Mouse (Mus musculus): ENCODE data around the gene Cct8. TPM values are rescaled to one million over a fixed set of nuclear protein-coding genes. Genes with fewer than 3 reads are reported as not detected.
A peak's percentile ranks its signal among the peaks of the same experiment; 100 is the strongest.
"Not testable (repeated sequence)": the region's sequence is repeated elsewhere in the genome, so short reads cannot be mapped to it uniquely, and the experiment has no call there.

Cct8 gene
- total RNA-seq (2021) = 100 to 1,000 TPM; 154 to 165 TPM
- long read RNA-seq, experiment 1, transcript Cct8-201 (15 exons, 2,394 nt) = major isoform, 252 of 266 reads
- long read RNA-seq, experiment 1, partial matches to known transcripts = 7 of 266 reads
- long read RNA-seq, experiment 1, other reads (novel, unspliced or antisense) = 7 of 266 reads
- long read RNA-seq, experiment 2, transcript Cct8-201 (15 exons, 2,394 nt) = major isoform, 176 of 181 reads
- long read RNA-seq, experiment 2, partial matches to known transcripts = 3 of 181 reads
- long read RNA-seq, experiment 2, other reads (novel, unspliced or antisense) = 2 of 181 reads

DNA sequence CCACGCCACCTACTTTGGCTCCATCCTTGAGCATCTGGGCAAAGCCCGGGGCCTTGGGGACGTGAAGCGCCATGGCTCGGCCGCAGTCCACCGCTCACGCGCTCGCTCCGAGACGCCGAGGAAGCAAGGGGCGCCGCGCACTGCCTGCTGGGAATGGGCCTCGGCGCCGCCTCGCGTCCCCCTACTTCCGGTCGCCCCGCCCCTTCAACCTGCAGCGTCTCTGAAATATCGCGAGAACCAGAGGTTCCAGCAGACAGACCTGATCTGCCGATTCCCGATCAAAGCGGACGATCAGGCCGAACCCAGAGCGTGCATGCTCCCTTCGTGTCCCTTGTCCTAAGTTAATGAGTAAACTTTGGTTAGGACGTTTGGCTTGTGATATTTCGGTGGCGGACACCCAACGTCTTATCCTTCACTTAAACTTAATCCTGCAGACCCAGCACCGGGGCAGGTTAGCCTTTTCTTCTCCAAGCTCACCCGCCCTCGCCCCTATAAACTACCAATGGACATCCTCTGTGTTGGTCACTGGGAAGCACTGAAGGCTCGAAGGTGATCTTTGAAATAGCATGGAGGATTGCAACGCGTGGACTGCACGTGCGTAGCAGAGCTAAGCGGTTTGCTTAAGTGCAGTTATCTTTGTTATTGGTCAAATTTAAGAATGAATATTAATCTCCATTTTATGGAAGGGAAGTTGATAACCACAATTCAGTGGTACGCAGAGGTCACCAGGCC is at the start of gene Cct8:
Gene Cct8 (minus strand): TSS at position 158 of the 732 bp plus-strand sequence.
- DNase-seq = peak; percentile 96 to 97
- intact Hi-C loops (cut with DNase I) = no loop called here

DNA sequence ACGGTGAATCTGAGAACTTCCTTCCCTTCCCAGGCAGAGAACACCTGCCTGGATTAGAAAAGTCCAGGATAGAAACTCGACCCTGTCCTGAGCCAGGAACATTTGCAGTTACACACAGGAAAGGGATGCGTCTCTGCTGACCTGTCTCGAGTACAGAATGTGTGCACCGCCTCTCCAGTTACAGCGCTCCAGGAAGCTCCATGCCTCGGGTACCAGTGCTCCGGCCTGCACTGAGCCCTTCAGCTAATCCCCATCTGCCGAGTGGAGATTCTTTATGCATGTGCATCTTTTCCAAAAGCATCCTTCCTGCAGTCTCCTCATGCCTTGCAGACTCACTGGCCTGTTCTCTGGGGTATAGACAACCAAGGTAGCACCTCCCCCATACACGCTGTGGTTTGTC is 33.1 kb upstream of the Cct8 start:
- intact Hi-C loops (cut with DNase I) = no loop called here
- no peak for DNase-seq

DNA sequence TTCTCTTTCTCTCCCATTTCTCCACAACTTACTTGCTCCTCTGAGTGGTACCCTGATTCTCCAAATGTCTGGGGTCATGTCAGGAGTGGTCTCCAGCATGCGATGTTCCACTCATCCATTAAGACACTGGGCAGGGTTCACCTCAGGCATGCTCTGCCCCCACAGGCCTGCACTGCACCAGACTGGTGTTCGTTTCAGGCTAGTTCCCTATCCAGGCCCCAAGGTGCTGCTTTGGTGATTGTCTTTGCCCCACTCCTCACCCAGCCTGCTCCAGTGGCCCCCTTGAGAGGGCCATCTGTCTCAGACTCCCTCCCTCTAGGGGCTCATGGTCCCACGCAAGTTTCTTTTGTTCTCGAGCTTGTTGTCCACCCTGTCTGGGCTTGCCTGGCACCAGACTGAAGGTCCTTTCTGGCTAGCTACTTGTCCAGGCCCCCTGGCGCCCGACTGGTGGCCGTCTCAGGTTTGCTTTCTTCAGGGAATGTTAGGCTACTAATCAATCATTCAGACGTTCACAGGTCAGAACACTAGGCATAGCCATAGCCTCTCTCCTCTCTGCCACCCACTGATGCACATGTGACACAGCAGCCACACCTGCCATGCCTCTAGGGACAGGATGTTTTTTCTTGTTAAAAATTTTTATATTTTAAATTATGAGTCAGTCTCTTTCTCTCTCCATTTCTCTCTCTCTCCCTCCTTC is 32.0 kb upstream of the Cct8 start:
- no peak for DNase-seq
- intact Hi-C loops (cut with DNase I) = no loop called here

DNA sequence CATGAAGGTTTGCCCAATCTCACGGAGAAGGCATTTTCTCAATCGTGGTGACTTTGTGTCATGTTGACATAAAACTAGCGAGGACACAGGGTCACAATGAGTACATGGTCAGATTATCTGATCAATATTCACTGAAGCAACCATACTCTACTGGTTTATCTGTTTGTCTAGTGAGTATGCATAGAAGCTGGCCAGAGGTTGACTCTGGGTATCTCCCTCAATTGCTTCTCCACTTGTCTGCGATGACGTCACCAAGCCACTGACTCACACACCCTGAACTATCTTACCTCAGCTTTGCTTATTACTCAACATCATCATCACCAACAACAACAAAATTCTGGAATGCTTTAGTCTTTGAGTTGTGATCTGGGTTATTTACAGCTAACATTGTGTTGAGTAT is 28.6 kb upstream of the Cct8 start:
- DNase-seq = no peak
- intact Hi-C loops (cut with DNase I) = no loop called here

DNA sequence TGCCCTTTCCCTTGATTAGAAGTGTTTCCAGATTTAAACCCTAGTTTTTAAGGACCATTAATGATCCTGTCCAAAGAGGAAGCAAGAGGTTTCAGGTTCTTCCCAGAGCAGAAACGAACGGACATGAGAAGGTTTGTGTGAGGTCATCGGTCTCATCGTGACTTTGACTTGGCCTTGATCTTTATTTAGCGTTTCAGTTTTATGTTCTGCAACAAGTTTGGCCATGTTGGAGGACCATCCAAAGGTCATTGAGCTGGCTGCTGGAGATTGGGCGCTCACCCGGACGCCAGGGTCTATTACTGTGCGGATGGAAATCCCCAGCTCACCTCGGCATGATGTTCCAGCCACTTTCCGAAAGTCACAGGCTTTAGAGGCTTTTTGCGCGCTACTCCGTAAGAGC is 16.7 kb upstream of the Cct8 start:
- intact Hi-C loops (cut with DNase I) = no loop called here

DNA sequence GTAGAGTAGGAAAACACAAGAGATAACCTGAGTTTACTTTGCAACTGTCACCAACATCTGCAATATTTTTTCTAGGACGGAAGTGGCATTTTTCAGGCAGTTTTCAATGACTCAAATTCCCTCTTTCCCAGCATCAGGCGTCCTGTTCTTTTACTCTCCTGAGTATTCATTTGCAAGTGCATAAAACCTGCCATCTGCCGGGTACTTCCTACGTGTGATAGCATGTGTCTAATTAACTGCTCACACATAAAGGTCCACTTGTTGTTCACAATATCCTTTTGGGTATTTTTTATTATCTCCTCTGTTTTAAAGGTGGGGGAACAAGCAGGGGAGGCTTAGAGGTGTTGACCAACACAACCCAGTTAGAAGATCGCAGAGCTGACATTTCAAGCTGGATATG is 16.0 kb upstream of the Cct8 start:
- no peak for DNase-seq
- intact Hi-C loops (cut with DNase I) = no loop called here

More for the DNA sequence above, 16.7 kb upstream of the Cct8 start:
- DNase-seq = no peak

DNA sequence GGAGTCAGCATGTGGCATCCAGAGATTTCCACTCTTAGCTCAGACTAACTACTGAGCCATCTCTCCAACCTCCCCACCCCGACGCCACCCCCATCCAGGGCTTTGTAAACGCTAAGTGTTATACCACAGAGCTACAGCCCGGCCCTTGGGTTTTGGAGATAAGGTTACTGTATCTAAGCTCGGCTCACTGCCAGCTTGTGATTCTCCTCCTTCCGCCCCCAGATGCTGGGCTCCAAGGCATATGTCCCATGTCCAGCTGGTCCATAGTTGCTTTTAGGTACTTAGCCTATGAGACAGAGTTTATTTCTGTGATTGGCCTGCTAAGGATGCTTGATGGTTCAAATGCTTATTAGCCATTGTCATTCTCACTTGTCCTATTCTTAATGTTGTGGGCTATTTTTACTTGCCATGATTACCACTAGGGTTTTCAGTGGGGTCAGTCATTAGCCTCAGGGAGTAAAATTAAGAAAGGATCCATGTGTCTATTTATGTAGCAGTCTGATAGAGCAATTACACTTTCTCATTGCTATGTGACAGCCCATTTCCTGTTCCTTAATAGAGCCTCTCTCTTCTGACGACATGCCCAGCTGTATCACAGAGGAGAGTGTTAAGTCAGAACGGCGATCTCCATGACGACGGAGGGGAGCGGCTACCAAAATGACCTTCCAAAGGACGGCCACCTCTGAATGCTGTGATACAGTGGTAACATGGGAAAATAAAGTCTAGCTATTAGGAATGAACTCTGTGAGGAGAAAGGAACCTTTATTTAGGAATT is 5.8 kb upstream of the Cct8 start:
- intact Hi-C loops (cut with DNase I) = no loop called here
- peak; percentile 10 to 39 for DNase-seq

DNA sequence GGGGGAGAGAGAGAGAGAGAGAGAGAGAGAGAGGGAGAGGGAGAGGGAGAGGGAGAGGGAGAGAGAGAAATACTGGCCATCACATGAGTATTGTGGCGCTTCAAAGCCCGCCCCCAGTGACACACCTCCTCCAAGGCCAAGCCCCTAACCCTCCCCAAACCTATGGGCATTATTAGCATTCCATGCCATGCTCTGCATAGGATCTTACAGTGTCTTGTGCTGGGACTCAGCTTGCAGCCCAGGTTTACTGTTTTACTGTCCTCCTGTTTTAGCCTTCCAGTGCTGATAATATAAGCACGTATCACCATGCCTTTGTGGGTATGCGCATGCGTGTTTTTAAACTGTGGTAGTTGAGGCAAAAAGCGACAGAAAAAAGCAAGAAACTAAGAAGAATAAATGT is 3.9 kb upstream of the Cct8 start:
- intact Hi-C loops (cut with DNase I) = no loop called here
- no peak for DNase-seq

DNA sequence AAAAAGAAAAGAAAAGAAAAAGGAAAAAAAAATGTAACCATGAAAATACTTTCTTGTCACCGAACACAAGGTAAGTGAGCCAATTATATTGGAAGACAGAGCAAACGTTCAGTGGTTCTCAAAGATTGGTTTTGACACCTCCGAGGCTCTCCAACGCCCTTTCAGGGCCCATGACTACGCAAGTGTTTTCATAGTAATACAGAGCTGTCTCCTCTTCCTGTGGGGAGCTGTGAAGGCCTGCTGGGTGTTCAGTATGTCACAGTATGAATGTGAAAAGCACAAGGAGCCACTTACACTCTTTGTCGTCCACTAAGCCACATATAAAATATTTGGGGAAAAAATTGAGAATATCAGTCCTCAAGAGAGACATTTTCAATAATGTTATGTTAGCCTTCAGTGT is 1.5 kb upstream of the Cct8 start:
- no peak for DNase-seq
- intact Hi-C loops (cut with DNase I) = no loop called here

DNA sequence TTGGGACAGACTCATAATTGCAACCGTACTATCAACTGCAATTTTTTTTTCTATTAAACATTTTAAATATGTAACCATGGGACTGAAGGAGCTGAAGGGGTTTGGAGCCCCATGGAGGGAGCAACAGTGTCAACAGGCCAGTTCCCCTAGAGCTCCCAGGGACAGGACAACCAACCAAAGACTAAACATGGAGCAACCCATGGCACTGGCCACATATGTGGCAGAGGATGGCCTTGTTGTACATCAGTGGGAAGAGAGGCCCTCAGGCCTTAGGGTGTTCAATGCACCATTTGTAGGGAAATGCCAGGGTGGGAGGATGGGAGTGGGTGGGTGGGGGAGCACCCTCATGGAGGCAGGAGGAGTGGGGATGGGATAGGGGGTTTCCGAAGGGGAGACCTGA is 1.1 kb upstream of the Cct8 start:
- intact Hi-C loops (cut with DNase I) = no loop called here
- DNase-seq = no peak

DNA sequence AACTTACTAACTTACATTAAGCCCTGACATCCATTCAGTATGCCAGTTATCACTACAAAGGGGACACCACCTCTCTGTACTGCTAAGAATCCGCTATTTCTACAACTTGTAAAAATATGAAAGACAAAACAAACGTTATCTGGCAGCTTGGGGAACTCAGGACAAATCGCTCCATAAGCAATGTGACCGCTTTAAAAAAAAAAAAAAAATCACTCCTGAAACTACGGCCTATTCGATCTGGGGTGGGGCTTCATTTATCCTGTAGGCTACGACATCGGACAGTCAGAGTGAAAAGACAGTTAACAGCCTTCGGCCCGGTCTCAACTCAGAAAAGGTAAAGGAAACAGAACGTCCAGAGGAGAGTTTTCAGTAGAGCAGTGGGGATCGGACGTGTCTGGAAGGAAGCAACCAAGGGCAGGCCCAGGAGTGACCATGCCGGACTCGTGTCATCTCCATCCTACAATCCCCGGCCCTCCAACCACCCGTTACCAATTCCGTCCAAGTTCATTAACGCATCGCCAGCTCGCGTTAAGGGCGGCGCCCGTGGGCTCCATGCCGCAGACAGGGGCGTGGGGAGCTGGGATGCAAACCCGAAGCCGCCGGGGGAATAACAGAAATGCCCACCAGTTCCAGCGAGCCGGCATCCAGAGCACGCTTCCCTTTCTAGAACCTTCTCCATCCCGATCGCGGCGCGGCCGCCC is 568 bp downstream of the Cct8 start:
- intact Hi-C loops (cut with DNase I) = loop anchor here (5.0 kb wide), 1 partner anchor 38 kb away; no protein-coding TSS in a partner anchor
- no peak for DNase-seq

DNA sequence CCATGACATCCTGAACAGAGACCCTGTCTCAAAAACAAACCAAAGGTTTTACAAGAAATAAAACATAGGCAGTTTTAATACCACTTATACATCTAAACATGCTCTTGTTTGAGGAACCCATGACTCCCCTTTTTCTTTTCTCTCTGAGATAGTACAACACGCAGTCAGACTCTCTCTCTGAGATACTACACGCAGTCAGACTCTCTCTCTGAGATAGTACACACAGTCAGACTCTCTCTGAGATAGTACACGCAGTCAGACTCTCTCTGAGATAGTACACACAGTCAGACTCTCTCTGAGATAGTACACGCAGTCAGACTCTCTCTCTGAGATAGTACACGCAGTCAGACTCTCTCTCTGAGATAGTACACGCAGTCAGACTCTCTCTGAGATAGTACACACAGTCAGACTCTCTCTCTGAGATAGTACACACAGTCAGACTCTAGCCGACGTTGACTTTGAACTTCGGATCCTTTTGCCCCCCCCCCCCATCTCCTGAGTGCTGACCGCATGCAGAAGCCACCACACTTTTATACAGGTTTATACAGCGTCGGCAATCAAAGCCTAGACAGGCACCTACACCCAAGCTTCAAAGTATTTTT is 3.4 kb downstream of the Cct8 start:
- intact Hi-C loops (cut with DNase I) = loop anchor here (5.0 kb wide), 1 partner anchor 35 kb away; no protein-coding TSS in a partner anchor
- DNase-seq = not testable (repeated sequence)

DNA sequence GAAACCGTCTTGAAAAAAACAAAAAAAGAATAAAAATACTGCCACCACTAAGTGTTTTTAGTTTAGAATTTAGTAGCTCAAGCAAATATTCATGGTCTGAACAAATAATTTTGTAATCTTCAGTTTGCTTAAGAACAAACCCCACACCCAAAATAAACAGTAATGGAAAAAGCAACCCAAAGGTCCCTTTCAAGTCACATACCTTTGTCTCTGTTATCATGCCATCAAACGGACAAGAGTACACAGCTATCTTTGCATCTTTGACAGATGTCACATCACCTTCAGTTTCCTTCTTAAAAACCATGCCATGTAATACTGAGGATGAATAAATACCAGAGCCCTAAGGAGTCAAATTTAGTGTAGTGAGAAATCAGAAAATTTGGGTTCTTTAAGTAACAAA is 7.1 kb downstream of the Cct8 start:
- DNase-seq = no peak
- intact Hi-C loops (cut with DNase I) = no loop called here

DNA sequence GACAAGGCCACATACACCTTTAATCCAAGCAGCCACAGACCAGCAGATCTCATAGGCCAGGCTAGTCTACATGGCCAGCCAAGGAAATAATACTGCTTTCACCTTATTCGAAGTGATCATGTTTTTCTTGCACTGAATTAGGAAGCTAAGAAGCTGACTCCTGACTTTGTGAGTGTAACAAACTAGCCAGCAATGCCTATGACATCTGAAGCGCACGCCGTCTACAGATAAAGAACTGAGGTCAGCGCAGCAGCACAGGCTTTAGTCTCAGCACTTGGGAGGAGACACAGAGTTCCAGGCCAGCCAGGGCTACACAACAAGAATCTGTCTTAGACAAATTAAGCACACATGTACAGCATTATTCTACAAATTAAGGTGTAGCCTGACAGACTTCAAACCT is 8.9 kb downstream of the Cct8 start:
- DNase-seq = no peak
- intact Hi-C loops (cut with DNase I) = no loop called here

DNA sequence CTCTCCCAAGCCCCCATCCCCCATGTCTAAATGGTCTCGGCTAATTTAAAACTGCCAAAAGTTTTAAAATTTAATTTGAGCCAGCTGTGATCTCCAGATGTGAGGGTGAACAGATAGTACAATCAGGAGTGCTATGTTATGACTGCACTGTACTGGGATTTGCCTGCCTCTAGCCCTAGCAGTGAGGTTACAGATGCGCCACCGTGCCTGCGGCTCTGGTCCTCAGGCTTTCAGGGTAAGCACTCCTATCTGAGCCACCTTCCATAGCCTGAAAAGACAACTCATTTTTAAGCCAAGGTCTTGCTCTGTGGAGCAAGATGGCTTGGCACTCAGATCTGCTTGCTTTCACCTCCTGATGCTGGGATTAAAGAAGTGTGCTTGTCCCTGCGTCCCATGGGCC is 11.3 kb downstream of the Cct8 start:
- no peak for DNase-seq
- intact Hi-C loops (cut with DNase I) = no loop called here

DNA sequence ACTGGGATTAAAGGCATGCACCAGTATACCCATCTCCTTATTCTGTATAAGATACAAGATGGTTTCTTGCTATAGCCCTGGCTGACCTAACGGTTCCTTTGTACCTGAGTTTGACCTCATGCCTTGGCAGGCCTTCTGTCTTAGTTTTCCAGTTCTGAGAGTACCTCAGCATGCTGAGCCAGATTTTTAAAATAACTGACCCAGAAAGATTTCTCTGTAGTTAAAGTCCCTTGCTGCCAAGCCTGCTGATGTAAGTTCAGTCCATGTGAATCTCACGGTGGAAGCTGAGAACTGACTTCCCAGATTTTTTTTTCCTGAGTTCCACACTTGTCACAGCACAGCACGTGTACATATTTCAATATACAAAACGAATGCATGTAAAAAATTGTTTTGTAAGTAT is 25.1 kb downstream of the Cct8 start:
- no peak for DNase-seq
- intact Hi-C loops (cut with DNase I) = no loop called here

DNA sequence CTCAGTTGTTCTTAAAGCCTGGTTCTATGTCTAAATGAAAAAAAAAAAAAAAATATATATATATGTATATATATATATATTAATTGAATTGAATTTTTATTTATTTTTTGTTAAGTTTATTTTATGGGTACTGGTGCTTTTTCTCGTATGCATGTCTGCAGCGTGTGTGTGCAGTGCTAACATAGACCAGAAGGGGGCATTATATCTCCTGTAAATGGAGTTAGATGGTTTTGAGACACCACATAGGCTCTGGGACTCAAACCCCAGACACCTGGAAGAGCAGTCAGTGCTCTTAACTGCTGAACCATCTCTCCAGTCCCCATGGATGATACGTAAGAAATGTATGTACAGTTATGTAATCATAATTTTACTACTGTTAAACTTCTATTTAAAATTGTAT is 36.9 kb downstream of the Cct8 start:
- no peak for DNase-seq
- intact Hi-C loops (cut with DNase I) = loop anchor here (5.0 kb wide), 1 partner anchor 34 kb away; no protein-coding TSS in a partner anchor

DNA sequence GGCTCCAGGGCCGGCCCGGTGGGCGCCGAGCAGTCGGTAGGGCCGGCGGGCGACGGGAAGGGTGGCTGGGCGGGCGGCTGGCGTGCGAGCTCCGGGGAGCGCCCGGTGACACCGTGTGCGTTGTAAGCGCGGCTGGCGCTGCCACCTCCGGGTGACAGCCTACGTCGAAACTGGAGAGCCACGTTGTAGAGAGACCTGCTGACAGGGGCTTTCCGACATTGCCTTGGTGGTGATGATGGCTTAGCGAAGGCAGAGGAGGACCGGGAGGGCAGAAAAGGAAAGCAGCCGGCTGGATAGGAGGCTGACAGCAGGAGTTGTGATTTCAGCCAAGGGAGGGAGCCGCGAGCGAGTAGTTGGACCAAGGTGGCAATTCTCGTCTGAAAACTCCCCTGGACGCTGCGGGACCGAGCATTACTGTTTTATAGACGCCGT is 40.5 kb downstream of the Cct8 start:
- DNase-seq = no peak
- intact Hi-C loops (cut with DNase I) = loop anchor here (5.0 kb wide), 1 partner anchor 37 kb away; no protein-coding TSS in a partner anchor

DNA sequence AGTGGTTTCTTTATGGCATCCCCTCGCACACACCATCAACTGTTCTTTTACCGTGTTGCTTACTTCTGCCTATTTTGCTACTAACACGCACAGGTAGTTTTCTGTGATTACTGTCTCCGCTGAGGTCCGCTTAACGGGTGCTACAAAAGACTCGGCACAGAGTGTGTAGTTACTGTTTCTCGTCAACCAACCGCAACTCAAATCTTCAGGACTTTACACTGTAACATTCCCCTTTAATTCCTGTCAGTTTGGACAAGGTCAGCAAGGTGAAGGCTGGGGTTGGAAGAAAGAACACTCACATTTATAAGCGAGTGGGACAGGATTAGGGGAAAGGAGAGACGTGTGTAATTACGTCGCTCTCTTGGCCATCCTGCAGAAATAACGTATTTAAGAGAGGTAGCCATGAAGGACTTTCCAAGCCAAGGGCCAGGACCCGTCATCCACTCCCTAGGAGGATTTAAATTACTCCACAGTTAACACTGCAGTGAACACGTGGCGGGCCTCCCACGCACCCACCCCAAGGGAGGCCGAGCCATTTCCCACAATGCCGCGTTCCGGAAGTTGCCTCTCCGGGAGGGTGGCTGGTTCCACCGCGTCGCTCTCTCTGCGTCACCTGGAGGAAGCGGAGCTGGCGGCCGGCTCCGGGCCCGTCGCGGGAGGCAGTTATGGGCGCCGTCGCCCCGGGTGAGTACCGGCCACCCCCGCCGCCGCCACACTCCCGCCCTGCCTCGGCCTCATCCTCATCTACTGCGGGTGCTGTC is 41.1 kb downstream of the Cct8 start, which contains the start of gene Usp16:
Gene Usp16 (plus strand): TSS at position 285 of the 761 bp plus-strand sequence.
- DNase-seq = peak; percentile 92 to 96
- intact Hi-C loops (cut with DNase I) = loop anchor here (5.0 kb wide), 1 partner anchor 38 kb away; no protein-coding TSS in a partner anchor

All from heart, postnatal 14 days (tissue).